Mouse (Mus musculus): ENCODE measurements around the gene Gm2004. TPM values are rescaled to one million over a fixed set of nuclear protein-coding genes. Genes with fewer than 3 reads are reported as not detected.
"Not testable (repeated sequence)": the region's sequence is repeated elsewhere in the genome, so short reads cannot be mapped to it uniquely, and the experiment has no call there.

Gene Gm2004
- 1 to 10 TPM; 6.0 to 8.1 TPM for total RNA-seq (2021)
- long read RNA-seq, partial matches to known transcripts = 15 of 17 reads
- long read RNA-seq, other reads (novel, unspliced or antisense) = 2 of 17 reads

DNA sequence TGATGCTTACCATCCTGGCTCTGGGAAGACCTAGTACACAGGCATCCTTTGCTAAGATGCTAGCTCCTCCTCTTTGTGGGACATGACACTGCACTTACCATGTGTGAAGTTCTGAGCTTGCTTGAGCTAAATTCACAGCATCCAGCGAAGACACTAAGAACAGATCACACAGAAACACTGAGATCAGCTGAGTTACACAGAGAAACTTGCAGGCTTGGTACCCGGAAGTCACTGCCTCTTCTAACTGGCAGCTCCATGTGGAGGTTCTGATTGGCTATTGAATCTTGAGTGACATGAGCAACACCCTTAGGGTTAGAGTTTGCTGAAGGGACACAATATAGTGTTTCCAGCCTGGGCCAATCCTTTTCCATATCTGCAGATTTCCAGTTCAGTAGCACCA, at the start of gene Gm2004:
Gene Gm2004, minus strand, starts transcription at position 101 of the 400 bp plus-strand sequence.
- not testable (repeated sequence) for DNase-seq (ENCODE audit: low spot score in 2 of 2)

Other genes starting within 250 kb of the Gm2004 start
- gene Zfp966, start 218.7 kb downstream of the Gm2004 start, total RNA-seq (2021) = 1 to 10 TPM; 7.3 to 8.3 TPM
- gene Gm2026, start 184.5 kb downstream of the Gm2004 start, total RNA-seq (2021) = 10 to 100 TPM; 47.9 to 56.1 TPM
- 1 to 10 TPM; 3.8 to 7.2 TPM for gene 2210418O10Rik, start 76.7 kb upstream of the Gm2004 start, total RNA-seq (2021)
- not detected for gene Gm11009, start 169.7 kb upstream of the Gm2004 start, total RNA-seq (2021)